Mouse (Mus musculus) G1E (cell line): Measurements from ENCODE around the gene Kalrn.

Experiments used
- CTCF ChIP-seq: IDR thresholded peaks from 2 replicates; pipeline ENCODE4 v1.5.1; 2012; ENCODE audit warnings: low read depth, low read length, inconsistent platforms, mixed read lengths
- GATA1 ChIP-seq: IDR thresholded peaks from 2 replicates; pipeline ENCODE4 v1.6.1; 2012; ENCODE audit warnings: borderline replicate concordance, low read length, inconsistent platforms, mixed read lengths
- POLR2AphosphoS5 ChIP-seq: IDR thresholded peaks from 2 replicates; pipeline ENCODE4 v1.6.1; 2012; ENCODE audit warnings: low read depth, low read length, inconsistent platforms; ENCODE audit not compliant: insufficient replicate concordance
- TAL1 ChIP-seq: conservative IDR thresholded peaks from 2 replicates; pipeline ENCODE4 v1.6.1; 2012; ENCODE audit warnings: low read depth, low read length, inconsistent platforms, mixed read lengths

DNA sequence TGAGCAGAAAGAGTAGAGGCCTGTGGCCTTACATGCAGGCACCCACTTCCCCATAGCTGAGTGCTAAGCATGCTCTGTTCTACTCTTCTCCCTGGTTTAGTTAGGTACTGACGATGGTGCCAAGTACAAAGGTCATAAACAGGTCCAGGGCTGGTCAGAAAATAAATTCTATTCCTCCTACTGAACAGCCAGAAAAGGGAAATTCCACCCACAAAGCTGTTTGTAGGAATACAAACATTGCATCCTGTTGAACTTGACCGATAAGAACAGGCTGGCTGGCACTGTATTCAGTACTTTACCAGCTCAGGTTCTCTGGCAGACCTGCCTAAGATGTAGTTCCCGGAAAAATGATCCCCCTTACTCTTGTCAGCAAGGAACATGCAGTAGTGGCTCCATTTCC is 247.5 kb downstream of the Kalrn start:
- TF ChIP-seq CTCF (no peak), TAL1 (no peak), POLR2AphosphoS5 (no peak), GATA1 (no peak)
